In genomic region chr11:119533745-119534144, GRCm38 (mm10) we compare ENCODE assay signal across 14 mouse cellular contexts.
"Had no signal": no experiment of that assay in that cellular context is flagged by ENCODE, and none has a peak within 500 bp of the region (broad histone marks: within the 10 kb centered on the region; RNA-seq: fewer than 3 reads in every experiment).

No protein-coding gene starts in this region.

- H3K9ac ChIP-seq: limb, embryonic 15.5 days; liver, embryonic 12.5 days; lung, embryonic 15.5 days; neural tube, embryonic 13.5 days had no signal

- H3K4me2 ChIP-seq: limb, embryonic 15.5 days; liver, embryonic 12.5 days; lung, embryonic 15.5 days; neural tube, embryonic 13.5 days had no signal

- ATAC-seq: liver, embryonic 12.5 days had no signal

- H3K4me1 ChIP-seq: limb, embryonic 15.5 days; liver, embryonic 12.5 days; lung, embryonic 15.5 days had no signal

- DNase-seq: kidney, adult 18-20 months; kidney, postnatal 10 days; layer of hippocampus, adult 9-11 months; layer of hippocampus, postnatal 36 days; lung, postnatal 14 days; midbrain, embryonic 14.5 days; retina, postnatal 1 day; right cerebral cortex, postnatal 4 days; spleen, adult 18-20 months; thymus, postnatal 36 days had no signal

- H3K36me3 ChIP-seq: limb, embryonic 15.5 days; liver, embryonic 12.5 days; lung, embryonic 15.5 days; neural tube, embryonic 13.5 days had no signal

- H3K9me3 ChIP-seq: limb, embryonic 15.5 days; liver, embryonic 12.5 days; lung, embryonic 15.5 days; neural tube, embryonic 13.5 days had no signal

- H3K27me3 ChIP-seq: limb, embryonic 15.5 days; lung, embryonic 15.5 days had no signal

- H3K4me3 ChIP-seq: limb, embryonic 15.5 days; liver, embryonic 12.5 days; lung, embryonic 15.5 days; neural tube, embryonic 13.5 days had no signal

- H3K27ac ChIP-seq: limb, embryonic 15.5 days; liver, embryonic 12.5 days; lung, embryonic 15.5 days; neural tube, embryonic 13.5 days had no signal
